Mouse (Mus musculus) liver, embryonic 11.5 days (tissue): Measurements from ENCODE around the gene 4931422A03Rik. TPM values are rescaled to one million over a fixed set of nuclear protein-coding genes. Genes with fewer than 3 reads are reported as not detected.

Experiments
- ATAC-seq: fragments of 200-750 bp; cut with Nextera tagmentation; replicated peaks from 2 replicates; pipeline ENCODE4 v1.8.0; 2017; ENCODE audit warnings: moderate number of reproducible peaks, mild to moderate bottlenecking, moderate TSS enrichment, moderate library complexity; ENCODE audit not compliant: low FRiP score
- DNase-seq: peaks from one replicate; pipeline ENCODE4 v3.0.0-alpha.2; 2017; ENCODE audit warnings: low spot score
- H3K27ac ChIP-seq: fragments of 300-500 bp; sonication (generic); 2 replicates; pipeline ENCODE4 v1.5.1; 2014; ENCODE audit warnings: mild to moderate bottlenecking, low read depth, low read length, control low read depth
- H3K27me3 ChIP-seq: fragments of 300-500 bp; sonication (generic); replicated peaks from 2 replicates; pipeline ENCODE4 v1.6.1; 2014; ENCODE audit warnings: low read length, mixed read lengths; ENCODE audit not compliant: control insufficient read depth, insufficient read depth
- H3K36me3 ChIP-seq: fragments of 300-500 bp; sonication (generic); 2 replicates; pipeline ENCODE4 v1.6.1; 2014; ENCODE audit warnings: mild to moderate bottlenecking, low read length, moderate library complexity, mixed read lengths; ENCODE audit not compliant: control insufficient read depth, insufficient read depth
- H3K4me1 ChIP-seq: fragments of 300-500 bp; sonication (generic); replicated peaks from 2 replicates; pipeline ENCODE4 v1.6.1; 2014; ENCODE audit warnings: low read length, mixed read lengths; ENCODE audit not compliant: control insufficient read depth, insufficient read depth
- H3K4me2 ChIP-seq: fragments of 300-500 bp; sonication (generic); 2 replicates; pipeline ENCODE4 v1.6.1; 2014; ENCODE audit warnings: mild to moderate bottlenecking, control low read depth, moderate library complexity
- H3K4me3 ChIP-seq: fragments of 300-500 bp; sonication (generic); 2 replicates; pipeline ENCODE4 v1.5.1; 2014; ENCODE audit warnings: low read depth, low read length, control low read depth
- H3K9ac ChIP-seq: fragments of 300-500 bp; sonication (generic); 2 replicates; pipeline ENCODE4 v1.6.1; 2014; ENCODE audit warnings: low read depth, low read length, control low read depth
- H3K9me3 ChIP-seq: fragments of 300-500 bp; sonication (generic); 2 replicates; pipeline ENCODE4 v1.6.1; 2016; ENCODE audit warnings: low read length, inconsistent platforms, mixed read lengths; ENCODE audit not compliant: control insufficient read depth
- WGBS: fragments of 180-500 bp; shearing (Covaris S2); extraction: QIAGEN DNeasy Blood & Tissue Kit; methylation state at CpG from one replicate; pipeline ENCODE4 v1.1.7; 2014; 5-methylcytosine and 5-hydroxymethylcytosine counted together
- polyA plus RNA-seq: library from polyadenylated mRNA; unstranded; fragments of >200 nt; fragmentation: Nextera tagmentation; extraction: Ambion mirVana; gene quantifications from 2 replicates; pipeline ENCODE4 v1.2.1, GENCODE M21; 2014

The 4931422A03Rik gene
- polyA plus RNA-seq, 1 experiment from 2014 or later = 3.2 TPM

GRCm38 (mm10) chr2:103944859-103945258 lies 83.3 kb downstream of the 4931422A03Rik start:
- Histone ChIP-seq H3K9ac (no peak overlapping the region), H3K36me3 (no peaks in the 10 kb centered on the region)

DNA sequence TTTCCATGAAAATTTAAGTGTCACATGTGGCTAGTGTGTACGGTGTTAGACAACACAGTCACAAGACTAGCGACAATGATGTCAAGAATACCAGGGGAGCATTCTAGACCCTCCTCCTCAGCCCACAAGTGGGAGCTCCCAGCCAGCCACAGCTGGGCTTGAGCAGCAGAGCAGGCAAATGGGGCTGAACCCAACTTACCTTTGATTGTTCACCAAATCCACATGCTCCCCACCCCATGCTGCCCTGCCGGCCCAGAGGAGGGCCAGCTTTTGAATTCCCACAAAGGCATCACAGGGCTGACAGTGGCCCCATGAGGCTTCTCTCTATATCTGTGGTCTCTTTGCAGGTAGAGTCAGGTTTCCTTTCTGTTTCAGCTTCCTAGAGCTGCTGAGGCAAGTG lies 87.1 kb downstream of the 4931422A03Rik start:
- no peak overlapping the region for H3K4me3 ChIP-seq
- H3K4me2 ChIP-seq = no peak overlapping the region
- no peaks in the 10 kb centered on the region for H3K27me3 ChIP-seq
- no peaks in the 10 kb centered on the region for H3K36me3 ChIP-seq
- no peak overlapping the region for H3K27ac ChIP-seq
- no peak for ATAC-seq
- H3K9me3 ChIP-seq = no peaks in the 10 kb centered on the region
- H3K9ac ChIP-seq = no peak overlapping the region
- WGBS = 79% methylated on average over 3 of the region's 3 CpGs
- no peak for DNase-seq
- peaks cover 8% of the 10 kb centered on the region for H3K4me1 ChIP-seq

More at GRCm38 (mm10) chr2:103944859-103945258, 83.3 kb downstream of the 4931422A03Rik start:
- 62% methylated on average over 2 of the region's 2 CpGs for WGBS
- no peak overlapping the region for H3K27ac ChIP-seq
- no peaks in the 10 kb centered on the region for H3K9me3 ChIP-seq
- H3K27me3 ChIP-seq = no peaks in the 10 kb centered on the region; the same call in 1 of the 2 replicates
- no peak overlapping the region; the same call in 1 of the 2 replicates for H3K4me2 ChIP-seq
- peaks cover 13% of the 10 kb centered on the region for H3K4me1 ChIP-seq
- DNase-seq (no peak), ATAC-seq (no peak)
- no peak overlapping the region for H3K4me3 ChIP-seq

DNA sequence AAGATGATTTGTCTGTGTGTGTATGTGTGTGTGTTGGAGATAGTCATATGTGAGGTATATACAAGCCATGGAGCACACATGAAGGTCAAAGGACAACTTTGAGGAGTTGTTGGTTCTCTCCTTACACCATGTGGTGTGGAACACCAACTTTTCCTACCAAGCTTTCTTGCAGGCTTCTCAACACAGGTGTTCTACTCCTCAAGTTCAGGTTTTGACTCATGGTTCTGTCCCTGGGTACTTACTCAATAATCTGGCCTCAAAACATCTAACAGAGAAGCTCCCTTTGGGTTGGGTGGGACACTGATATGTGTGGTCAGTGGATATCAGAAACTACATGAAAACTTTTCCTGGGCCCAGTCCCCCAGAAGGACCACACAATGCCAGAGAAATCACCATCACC lies 89.2 kb downstream of the 4931422A03Rik start:
- DNase-seq (no peak), ATAC-seq (no peak)
- H3K4me1 ChIP-seq = peaks cover 2% of the 10 kb centered on the region; the same call in 1 of the 2 replicates
- H3K27me3 ChIP-seq = no peaks in the 10 kb centered on the region
- H3K9ac ChIP-seq = no peak overlapping the region
- H3K4me2 ChIP-seq = no peak overlapping the region
- no peaks in the 10 kb centered on the region for H3K9me3 ChIP-seq
- no peak overlapping the region for H3K27ac ChIP-seq
- H3K4me3 ChIP-seq = no peak overlapping the region
- no peaks in the 10 kb centered on the region for H3K36me3 ChIP-seq

DNA sequence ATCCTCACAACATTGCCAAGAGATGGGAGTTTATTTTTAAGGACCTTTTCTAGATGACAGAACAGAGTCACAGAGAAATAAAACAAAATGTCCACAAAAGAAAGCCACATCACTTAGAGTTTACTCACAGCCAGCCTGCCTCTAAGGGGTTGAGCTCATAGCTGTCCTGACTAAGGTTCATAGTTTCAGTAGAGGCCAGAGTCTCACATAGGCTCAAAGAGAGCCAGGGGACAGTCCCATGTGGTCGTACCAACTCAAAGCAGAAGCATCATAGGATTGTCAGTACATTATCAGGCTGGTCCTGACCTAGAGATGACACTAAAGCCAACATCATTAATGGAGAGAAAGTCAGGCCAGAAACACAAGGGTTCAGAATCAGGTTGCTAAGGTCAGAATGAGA lies 89.6 kb downstream of the 4931422A03Rik start:
- H3K27me3 ChIP-seq = no peaks in the 10 kb centered on the region
- ATAC-seq = no peak
- no peak overlapping the region for H3K4me3 ChIP-seq
- peaks cover 2% of the 10 kb centered on the region; the same call in 1 of the 2 replicates for H3K4me1 ChIP-seq
- no peak overlapping the region for H3K27ac ChIP-seq
- no peaks in the 10 kb centered on the region for H3K9me3 ChIP-seq
- DNase-seq = no peak
- no peaks in the 10 kb centered on the region for H3K36me3 ChIP-seq
- no peak overlapping the region for H3K9ac ChIP-seq
- H3K4me2 ChIP-seq = no peak overlapping the region
- WGBS = 69% methylated on average over 1 of the region's 1 CpGs

GRCm38 (mm10) chr2:103937670-103938069 lies 90.5 kb downstream of the 4931422A03Rik start:
- Histone ChIP-seq H3K27me3 (no peaks in the 10 kb centered on the region), H3K4me1 (peaks cover 3% of the 10 kb centered on the region; the same call in 1 of the 2 replicates), H3K4me3 (no peak overlapping the region), H3K9ac (no peak overlapping the region), H3K4me2 (no peak overlapping the region), H3K36me3 (no peaks in the 10 kb centered on the region), H3K9me3 (no peaks in the 10 kb centered on the region), H3K27ac (no peak overlapping the region)
- ATAC-seq (no peak), DNase-seq (no peak)
- WGBS = 92% methylated on average over 2 of the region's 2 CpGs

DNA sequence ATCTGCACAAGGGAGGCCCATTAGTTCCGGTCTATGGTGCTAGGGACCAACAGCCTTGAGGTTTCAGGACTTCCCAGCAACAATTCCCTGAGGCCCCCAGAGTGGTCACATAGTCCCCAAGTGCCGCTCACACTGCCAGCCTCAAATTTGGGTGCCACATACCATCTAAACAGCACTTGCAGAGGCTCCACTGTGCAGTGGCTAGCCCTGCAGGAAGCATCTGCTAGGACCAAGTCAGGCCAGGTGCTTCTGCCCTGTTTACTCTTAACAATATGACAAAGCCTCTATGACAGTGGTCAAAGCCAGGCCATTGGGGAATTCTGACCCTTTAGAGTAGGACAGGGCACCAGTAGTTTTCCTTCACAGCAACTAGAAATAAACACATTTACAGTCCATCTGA lies 91.5 kb downstream of the 4931422A03Rik start:
- no peak overlapping the region for H3K4me2 ChIP-seq
- no peak for DNase-seq
- no peaks in the 10 kb centered on the region for H3K36me3 ChIP-seq

GRCm38 (mm10) chr2:103935691-103936435 lies 92.3 kb downstream of the 4931422A03Rik start:
- ATAC-seq (no peak), DNase-seq (no peak)
- no peaks in the 10 kb centered on the region for H3K27me3 ChIP-seq
- H3K4me3 ChIP-seq = no peak overlapping the region
- no peaks in the 10 kb centered on the region for H3K9me3 ChIP-seq
- peaks cover 8% of the 10 kb centered on the region for H3K4me1 ChIP-seq
- H3K9ac ChIP-seq = no peak overlapping the region
- no peak overlapping the region for H3K4me2 ChIP-seq
- WGBS = 72% methylated on average over 10 of the region's 10 CpGs
- no peak overlapping the region for H3K27ac ChIP-seq
- no peaks in the 10 kb centered on the region for H3K36me3 ChIP-seq

More for the DNA sequence above, 91.5 kb downstream of the 4931422A03Rik start:
- H3K4me3 ChIP-seq = no peak overlapping the region
- H3K9ac ChIP-seq = no peak overlapping the region; the same call in 1 of the 2 replicates
- peaks cover 5% of the 10 kb centered on the region for H3K4me1 ChIP-seq
- 88% methylated on average over 2 of the region's 2 CpGs for WGBS
- ATAC-seq = no peak
- H3K9me3 ChIP-seq = no peaks in the 10 kb centered on the region
- no peak overlapping the region for H3K27ac ChIP-seq
- no peaks in the 10 kb centered on the region for H3K27me3 ChIP-seq

DNA sequence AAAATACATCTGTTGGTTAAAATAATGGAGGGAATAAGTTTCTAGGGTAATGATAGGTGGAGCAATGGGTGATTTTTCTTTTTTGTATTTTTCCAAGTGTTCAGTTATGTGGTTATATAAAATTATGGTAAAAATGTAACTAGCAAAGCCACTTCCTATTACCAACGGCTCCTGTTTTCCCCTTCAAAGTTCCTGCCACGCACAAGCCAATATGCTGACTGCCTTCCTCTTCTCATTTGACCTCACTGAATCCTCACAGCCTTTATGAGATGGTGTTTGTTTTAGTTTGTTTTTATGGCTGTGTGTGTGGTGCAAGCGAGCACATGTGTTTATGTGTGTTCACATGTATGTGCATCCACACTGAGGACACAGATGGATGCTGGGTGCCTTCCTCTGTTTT lies 93.5 kb downstream of the 4931422A03Rik start:
- 75% methylated on average over 3 of the region's 3 CpGs for WGBS

GRCm38 (mm10) chr2:103934270-103934669 lies 93.9 kb downstream of the 4931422A03Rik start:
- no peaks in the 10 kb centered on the region for H3K36me3 ChIP-seq
- DNase-seq (no peak), ATAC-seq (no peak)
- no peaks in the 10 kb centered on the region for H3K9me3 ChIP-seq
- no peak overlapping the region for H3K4me2 ChIP-seq
- 74% methylated on average over 7 of the region's 7 CpGs for WGBS
- H3K4me3 ChIP-seq = no peak overlapping the region
- H3K4me1 ChIP-seq = peaks cover 11% of the 10 kb centered on the region
- H3K27ac ChIP-seq = no peak overlapping the region
- H3K27me3 ChIP-seq = no peaks in the 10 kb centered on the region
- no peak overlapping the region for H3K9ac ChIP-seq

More for the DNA sequence above, 93.5 kb downstream of the 4931422A03Rik start:
- no peak for DNase-seq
- Histone ChIP-seq H3K27me3 (no peaks in the 10 kb centered on the region), H3K4me3 (no peak overlapping the region), H3K27ac (no peak overlapping the region), H3K4me1 (peaks cover 11% of the 10 kb centered on the region), H3K9me3 (no peaks in the 10 kb centered on the region), H3K4me2 (no peak overlapping the region), H3K9ac (no peak overlapping the region), H3K36me3 (no peaks in the 10 kb centered on the region)
- ATAC-seq = no peak
